In the genomic region with DNA sequence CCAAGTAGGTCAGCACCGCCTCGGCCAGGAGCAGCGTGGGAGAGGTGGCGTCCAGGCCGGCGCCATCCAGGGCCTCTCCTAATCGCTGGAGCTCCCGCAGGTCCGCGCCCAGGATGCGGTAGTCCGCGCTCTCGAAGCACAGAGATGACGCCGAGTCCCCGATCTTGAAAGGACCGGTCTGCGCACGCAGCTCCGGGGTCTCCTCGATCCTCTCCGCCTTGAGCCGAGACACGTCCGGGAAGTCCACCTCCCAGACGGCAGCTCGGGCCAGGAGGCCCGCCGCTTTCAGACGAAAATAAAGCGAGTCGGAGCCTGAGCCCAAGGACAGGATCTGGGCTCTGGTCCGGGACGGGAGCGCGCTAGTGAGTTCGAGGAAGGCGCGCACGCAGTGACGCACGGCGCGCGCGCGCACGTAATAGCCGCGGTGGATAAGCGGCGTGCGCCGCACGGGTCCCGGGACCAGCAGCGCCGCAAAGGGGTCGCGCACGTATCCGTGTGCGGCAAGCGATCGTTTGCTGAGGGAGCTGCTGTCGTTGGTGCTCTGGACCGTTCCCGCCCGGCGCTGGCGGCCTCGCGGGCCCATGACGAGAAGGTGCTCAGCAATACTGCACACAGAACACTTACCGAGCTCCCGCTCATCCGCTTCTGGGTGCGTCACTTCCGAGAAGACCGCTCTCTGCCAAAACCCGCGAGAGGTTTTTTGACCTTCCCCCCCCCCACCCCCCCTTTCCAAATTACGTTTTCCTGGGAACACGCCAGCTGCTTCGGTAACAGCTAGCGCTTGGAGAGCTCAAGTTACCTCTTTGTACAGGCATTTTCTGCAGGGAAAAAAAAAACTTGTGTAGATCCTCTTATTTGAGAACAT, we compare ENCODE assay signal across 8 mouse cellular contexts. TPM values are rescaled to one million over a fixed set of nuclear protein-coding genes. Genes with fewer than 3 reads are reported as not detected.
DNase-seq lines count a peak whose midpoint lies in the region; ATAC-seq and TF ChIP-seq lines count a peak whose summit lies in the region.

A gene (plus strand): TSS at position 411 of the 865 bp plus-strand sequence.
A gene (minus strand): TSS at position 636 of the 865 bp plus-strand sequence.

- peaks cover 16% of the 10 kb centered on the region for H3K9me3 ChIP-seq in forebrain, embryonic 10.5 days
- H3K9me3 ChIP-seq in heart, embryonic 15.5 days (replicated peaks): no peaks in the 10 kb centered on the region
- no peaks in the 10 kb centered on the region for H3K9me3 ChIP-seq in liver, embryonic 14.5 days (ENCODE audit: control insufficient read depth, low read length)
- H3K9me3 ChIP-seq in neural tube, embryonic 11.5 days (ENCODE audit: control insufficient read depth, low read length): no peaks in the 10 kb centered on the region
- H3K9me3 ChIP-seq in stomach, postnatal 0 days (ENCODE audit: control insufficient read depth, low read length): no peaks in the 10 kb centered on the region

- TF ChIP-seq EP300 in liver, embryonic 14.5 days (IDR thresholded peaks at IDR 0.05; ENCODE audit: low read depth): peak; percentile 47
- no peak for TF ChIP-seq EP300 in stomach, postnatal 0 days (optimal IDR thresholded peaks at IDR 0.05)

- under 1% methylated on average over 87 of the region's 87 CpGs for WGBS in forebrain, embryonic 10.5 days
- WGBS in heart, embryonic 15.5 days: under 1% methylated on average over 87 of the region's 87 CpGs
- under 1% methylated on average over 82 of the region's 87 CpGs for WGBS in liver, embryonic 14.5 days (ENCODE audit: insufficient replicate concordance)
- under 1% methylated on average over 87 of the region's 87 CpGs for WGBS in neural tube, embryonic 11.5 days
- under 1% methylated on average over 87 of the region's 87 CpGs for WGBS in stomach, postnatal 0 days

- H3K9ac ChIP-seq in heart, embryonic 15.5 days: peak within 1 kb of the TSS; percentile 90
- H3K9ac ChIP-seq in liver, embryonic 14.5 days (replicated peaks): peak within 1 kb of the TSS; percentile 90
- peak within 1 kb of the TSS; percentile 86 for H3K9ac ChIP-seq in neural tube, embryonic 11.5 days (ENCODE audit: low read length)
- peak within 1 kb of the TSS; percentile 92 for H3K9ac ChIP-seq in stomach, postnatal 0 days (ENCODE audit: low read length)

- ATAC-seq in heart, embryonic 15.5 days (replicated peaks; ENCODE audit: insufficient number of reproducible peaks, insufficient read depth, low FRiP score, low read depth): peak; percentile 92
- peak; percentile 98 for ATAC-seq in liver, embryonic 14.5 days (ENCODE audit: insufficient read depth)
- peak; percentile 92 for ATAC-seq in neural tube, embryonic 11.5 days (ENCODE audit: insufficient read depth, low FRiP score, low TSS enrichment)
- ATAC-seq in stomach, postnatal 0 days (ENCODE audit: low FRiP score, low TSS enrichment): peak; percentile 95

- H3K4me1 ChIP-seq in forebrain, embryonic 10.5 days: peaks cover 28% of the 10 kb centered on the region
- peaks cover 33% of the 10 kb centered on the region for H3K4me1 ChIP-seq in heart, embryonic 15.5 days (replicated peaks)
- H3K4me1 ChIP-seq in liver, embryonic 14.5 days (replicated peaks; ENCODE audit: control insufficient read depth in 2 of 2, insufficient read depth in 2 of 2, low read length in 1 of 2): peaks cover 15 to 20% of the 10 kb centered on the region in 2 experiments
- peaks cover 8% of the 10 kb centered on the region for H3K4me1 ChIP-seq in neural tube, embryonic 11.5 days (ENCODE audit: control insufficient read depth, insufficient read depth, low read length)
- H3K4me1 ChIP-seq in stomach, postnatal 0 days (replicated peaks; ENCODE audit: control insufficient read depth, insufficient read depth): peaks cover 10% of the 10 kb centered on the region

- H3K4me3 ChIP-seq in forebrain, embryonic 10.5 days: peak within 1 kb of the TSS; percentile 72
- H3K4me3 ChIP-seq in heart, embryonic 15.5 days: peak within 1 kb of the TSS; percentile 67
- H3K4me3 ChIP-seq in liver, embryonic 14.5 days (ENCODE audit: insufficient read depth in 1 of 2, low read depth in 2 of 2, low read length in 2 of 2): peak within 1 kb of the TSS; percentile 77 to 89
- peak within 1 kb of the TSS; percentile 66 for H3K4me3 ChIP-seq in neural tube, embryonic 11.5 days (ENCODE audit: low read depth, low read length)
- H3K4me3 ChIP-seq in stomach, postnatal 0 days (ENCODE audit: low read depth, low read length): peak within 1 kb of the TSS; percentile 71

- peak within 1 kb of the TSS; percentile 94 for H3K4me2 ChIP-seq in heart, embryonic 15.5 days
- H3K4me2 ChIP-seq in liver, embryonic 14.5 days (ENCODE audit: low read depth): peak within 1 kb of the TSS; percentile 98
- H3K4me2 ChIP-seq in neural tube, embryonic 11.5 days (ENCODE audit: low read depth): peak within 1 kb of the TSS; percentile 91
- peak within 1 kb of the TSS; percentile 96 for H3K4me2 ChIP-seq in stomach, postnatal 0 days (replicated peaks; ENCODE audit: low read depth)

- peak; percentile 92 for DNase-seq in CD4-positive, CD25-positive, alpha-beta regulatory T cell, adult 2 months (ENCODE audit: low read depth, low spot score)
- DNase-seq in c-Kit-negative CD71-positive TER-119-positive erythroid progenitor cells, embryonic 14.5 days (ENCODE audit: low read depth, low spot score): peak; percentile 89
- peak; percentile 91 for DNase-seq in forebrain, embryonic 10.5 days (ENCODE audit: extremely low spot score, low spot score)
- DNase-seq in kidney, postnatal 25 days: peak; percentile 89 to 94
- peak; percentile 76 to 84 (median 76) for DNase-seq in liver, embryonic 14.5 days (ENCODE audit: low read depth in 3 of 3, low spot score in 3 of 3)
- DNase-seq in neural tube, embryonic 11.5 days (ENCODE audit: low spot score): peak; percentile 92
- peak; percentile 92 for DNase-seq in stomach, postnatal 0 days (ENCODE audit: low spot score)

- no peak for TF ChIP-seq CTCF in liver, embryonic 14.5 days (IDR thresholded peaks at IDR 0.05; ENCODE audit: low read depth)
- no peak; the same call in 1 of the 2 replicates for TF ChIP-seq CTCF in stomach, postnatal 0 days (IDR thresholded peaks at IDR 0.05; ENCODE audit: low read depth)

- H3K27me3 ChIP-seq in forebrain, embryonic 10.5 days (ENCODE audit: poor library complexity, severe bottlenecking): no peaks in the 10 kb centered on the region
- no peaks in the 10 kb centered on the region for H3K27me3 ChIP-seq in heart, embryonic 15.5 days
- no peaks in the 10 kb centered on the region for H3K27me3 ChIP-seq in liver, embryonic 14.5 days (ENCODE audit: control insufficient read depth, insufficient read depth, low read length)
- H3K27me3 ChIP-seq in neural tube, embryonic 11.5 days (ENCODE audit: control insufficient read depth, insufficient read depth, low read length): no peaks in the 10 kb centered on the region
- H3K27me3 ChIP-seq in stomach, postnatal 0 days (ENCODE audit: control insufficient read depth, insufficient read depth, low read length): no peaks in the 10 kb centered on the region

- peaks cover 52% of the 10 kb centered on the region for H3K36me3 ChIP-seq in forebrain, embryonic 10.5 days (replicated peaks)
- H3K36me3 ChIP-seq in heart, embryonic 15.5 days: peaks cover 19% of the 10 kb centered on the region
- peaks cover 8% of the 10 kb centered on the region; the same call in 1 of the 2 replicates for H3K36me3 ChIP-seq in liver, embryonic 14.5 days (replicated peaks; ENCODE audit: control insufficient read depth, insufficient read depth, low read depth)
- H3K36me3 ChIP-seq in neural tube, embryonic 11.5 days (ENCODE audit: control insufficient read depth, insufficient read depth, low read length): peaks cover 4% of the 10 kb centered on the region; the same call in 1 of the 2 replicates
- H3K36me3 ChIP-seq in stomach, postnatal 0 days (ENCODE audit: control insufficient read depth, insufficient read depth, low read length): no peaks in the 10 kb centered on the region

- peak within 1 kb of the TSS; percentile 97 for H3K27ac ChIP-seq in forebrain, embryonic 10.5 days
- H3K27ac ChIP-seq in heart, embryonic 15.5 days: peak within 1 kb of the TSS; percentile 99
- peak within 1 kb of the TSS; percentile 52 for H3K27ac ChIP-seq in liver, embryonic 14.5 days
- peak within 1 kb of the TSS; percentile 97 for H3K27ac ChIP-seq in neural tube, embryonic 11.5 days (ENCODE audit: low read depth, low read length)
- peak within 1 kb of the TSS; percentile 98 for H3K27ac ChIP-seq in stomach, postnatal 0 days (replicated peaks)

RNA-seq across cellular contexts. Expression of the first gene that starts in this region (rescaled TPM):
- polyA plus RNA-seq in forebrain, embryonic 10.5 days (2016; fragmentation: Nextera tagmentation; extraction: Ambion mirVana): 24.7 and 25.2 TPM in 2 replicates
- polyA plus RNA-seq in heart, embryonic 15.5 days (2015; fragmentation: Nextera tagmentation; extraction: Ambion mirVana): 14.6 and 15.1 TPM in 2 replicates
- polyA plus RNA-seq in liver, embryonic 14.5 days (2012; rRNA removed): 3.7 and 5.6 TPM in 2 replicates
- polyA plus RNA-seq in liver, embryonic 14.5 days (2014; fragmentation: Nextera tagmentation; extraction: Ambion mirVana): 7.5 and 9.0 TPM in 2 replicates
- polyA plus RNA-seq in neural tube, embryonic 11.5 days (2014; fragmentation: Nextera tagmentation; extraction: Ambion mirVana): 33.6 and 35.6 TPM in 2 replicates
- 9.6 and 9.7 TPM in 2 replicates for polyA plus RNA-seq in stomach, postnatal 0 days (2015; fragmentation: Nextera tagmentation; extraction: Ambion mirVana)

RNA-seq across cellular contexts. Expression of the second gene that starts in this region (rescaled TPM):
- polyA plus RNA-seq in forebrain, embryonic 10.5 days (2016; fragmentation: Nextera tagmentation; extraction: Ambion mirVana): 19.1 and 21.6 TPM in 2 replicates
- polyA plus RNA-seq in heart, embryonic 15.5 days (2015; fragmentation: Nextera tagmentation; extraction: Ambion mirVana): 17.3 and 17.5 TPM in 2 replicates
- polyA plus RNA-seq in liver, embryonic 14.5 days (2012; rRNA removed): 3.6 and 4.1 TPM in 2 replicates
- polyA plus RNA-seq in liver, embryonic 14.5 days (2014; fragmentation: Nextera tagmentation; extraction: Ambion mirVana): 8.4 and 8.9 TPM in 2 replicates
- polyA plus RNA-seq in neural tube, embryonic 11.5 days (2014; fragmentation: Nextera tagmentation; extraction: Ambion mirVana): 22.9 and 23.2 TPM in 2 replicates
- polyA plus RNA-seq in stomach, postnatal 0 days (2015; fragmentation: Nextera tagmentation; extraction: Ambion mirVana): 12.6 and 14.9 TPM in 2 replicates

Comparison
In these comparisons a context has a peak if more than half of its experiments do, and no peak if none do; other contexts are left out.
1. Peak in every context shown above with its lines: DNase-seq, ATAC-seq, H3K4me3 ChIP-seq and H3K27ac ChIP-seq.